Mouse (Mus musculus): ENCODE results near the gene Dpp6.

The Dpp6 gene

DNA sequence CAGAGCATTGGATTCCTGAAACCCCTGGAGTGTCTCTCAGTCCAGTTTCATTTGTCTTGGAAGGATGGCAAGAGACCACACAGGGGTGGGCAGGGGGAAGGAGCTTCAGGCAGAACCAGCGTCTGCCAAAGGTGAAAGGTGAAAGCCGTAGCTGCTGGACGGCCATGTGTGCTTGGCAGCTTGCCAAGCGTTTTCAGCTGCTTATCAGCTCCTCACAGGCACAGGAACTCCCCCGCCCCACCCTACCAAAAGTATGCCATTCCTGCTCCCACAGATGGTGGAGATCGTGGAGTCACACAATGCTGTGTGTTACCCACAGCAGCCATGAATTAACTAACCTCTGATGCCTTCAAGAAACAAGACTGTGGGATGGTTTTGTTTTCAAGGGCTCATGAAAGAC lies 891.2 kb downstream of the Dpp6 start:
- WGBS, result 49% methylated on average over 6 of the region's 6 CpGs

GRCm38 (mm10) chr5:27711461-27712192 lies 894.6 kb downstream of the Dpp6 start:
- 79% methylated on average over 8 of the region's 8 CpGs for WGBS

DNA sequence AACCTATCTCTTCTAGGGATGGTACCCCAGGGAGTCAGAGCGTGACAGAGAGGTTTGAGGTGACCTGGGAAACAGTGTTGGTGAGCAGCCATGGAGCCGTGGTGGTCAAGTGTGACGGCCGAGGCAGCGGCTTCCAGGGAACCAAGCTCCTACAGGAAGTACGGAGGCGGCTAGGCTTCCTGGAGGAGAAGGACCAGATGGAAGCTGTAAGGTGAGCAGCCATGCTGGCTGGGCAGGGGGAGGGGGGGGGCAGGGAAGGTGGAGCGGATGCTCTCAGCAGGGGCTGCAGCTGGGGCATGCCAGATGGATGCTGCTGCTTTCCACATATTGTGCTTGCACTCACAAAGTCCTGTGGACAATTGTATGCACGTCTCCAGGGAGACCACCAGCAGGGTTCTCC lies 897.4 kb downstream of the Dpp6 start:
- WGBS, result 51% methylated on average over 9 of the region's 9 CpGs

GRCm38 (mm10) chr5:27716026-27716425 lies 899.0 kb downstream of the Dpp6 start:
- WGBS, result 44% methylated on average over 4 of the region's 4 CpGs

GRCm38 (mm10) chr5:27719311-27719710 lies 902.3 kb downstream of the Dpp6 start:
- WGBS, result 51% methylated on average over 2 of the region's 2 CpGs

DNA sequence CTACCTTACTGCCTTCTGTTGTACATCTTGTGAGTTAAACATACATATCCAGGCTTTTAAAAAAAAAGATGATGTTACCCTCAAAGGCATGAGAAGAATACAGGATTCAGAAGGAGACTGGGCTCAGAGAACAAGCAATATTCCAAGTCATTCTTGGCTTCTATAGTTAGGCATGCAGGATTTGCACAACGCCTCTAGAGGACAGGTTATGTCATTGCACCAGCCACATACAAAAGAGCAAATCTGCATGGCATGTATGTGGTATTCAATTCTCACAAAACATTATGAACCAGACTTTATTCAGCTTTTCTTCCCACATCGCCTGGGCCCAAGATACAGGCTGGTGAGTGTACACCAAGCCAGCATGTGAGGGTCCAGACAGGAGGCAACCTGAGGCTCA lies 907.5 kb downstream of the Dpp6 start:
- WGBS, result 35% methylated on average over 2 of the region's 2 CpGs

- 24% methylated on average over 5 of the region's 5 CpGs for WGBS
These were observed 913.7 kb downstream of the Dpp6 start for GRCm38 (mm10) chr5:27730666-27731065.

- 65% methylated on average over 1 of the region's 1 CpGs for WGBS
These were observed 914.4 kb downstream of the Dpp6 start for GRCm38 (mm10) chr5:27731392-27731791.

DNA sequence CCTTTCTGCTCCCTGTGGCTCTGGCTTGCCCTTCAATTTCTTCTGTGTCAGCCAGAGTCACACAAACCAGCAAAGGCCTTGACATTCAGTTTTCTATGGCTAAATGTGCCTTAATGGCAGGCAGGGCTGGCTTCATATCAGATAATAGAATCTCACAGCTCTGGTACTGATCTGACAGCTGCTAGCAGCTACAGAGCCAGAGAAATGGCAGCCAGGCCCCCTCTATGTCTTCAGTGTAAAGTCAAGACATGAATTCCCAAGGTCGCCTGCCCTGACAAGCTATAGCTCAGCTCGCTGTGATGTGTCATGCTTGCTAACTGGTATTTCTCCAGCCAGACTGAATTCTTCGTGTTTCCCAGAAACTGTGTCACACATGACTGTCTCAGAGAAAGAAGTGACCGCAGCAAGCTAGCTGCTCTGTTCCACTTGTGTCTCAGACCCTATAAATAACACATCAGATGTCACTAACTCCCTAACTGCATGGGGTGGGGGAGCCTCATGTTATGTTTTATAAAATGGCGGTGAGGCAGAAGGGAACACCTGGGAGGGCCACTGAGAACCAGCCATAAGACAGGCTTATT lies 915.4 kb downstream of the Dpp6 start:
- 41% methylated on average over 5 of the region's 5 CpGs for WGBS

DNA sequence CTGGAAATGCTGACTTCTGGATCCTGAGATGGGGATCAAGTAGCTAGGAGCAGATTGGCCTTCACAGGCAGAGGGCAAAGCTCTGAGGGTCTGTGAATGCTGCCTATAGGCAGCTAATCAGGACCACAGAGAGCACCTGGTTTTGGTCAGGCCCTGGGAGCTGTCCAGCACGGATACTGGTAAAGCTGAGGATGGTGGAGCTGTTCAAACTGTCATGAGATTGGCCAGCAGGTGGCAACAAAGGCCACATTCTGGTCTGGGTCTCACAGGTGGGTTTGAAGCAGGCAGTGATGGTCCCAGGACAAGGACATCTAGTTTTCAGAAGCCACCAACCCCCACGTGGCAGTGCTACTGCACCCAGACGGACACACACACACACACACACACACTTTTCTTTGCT lies 920.2 kb downstream of the Dpp6 start:
- 22% methylated on average over 3 of the region's 3 CpGs for WGBS

GRCm38 (mm10) chr5:27739216-27739615 lies 922.2 kb downstream of the Dpp6 start:
- WGBS, result 70% methylated on average over 6 of the region's 6 CpGs

DNA sequence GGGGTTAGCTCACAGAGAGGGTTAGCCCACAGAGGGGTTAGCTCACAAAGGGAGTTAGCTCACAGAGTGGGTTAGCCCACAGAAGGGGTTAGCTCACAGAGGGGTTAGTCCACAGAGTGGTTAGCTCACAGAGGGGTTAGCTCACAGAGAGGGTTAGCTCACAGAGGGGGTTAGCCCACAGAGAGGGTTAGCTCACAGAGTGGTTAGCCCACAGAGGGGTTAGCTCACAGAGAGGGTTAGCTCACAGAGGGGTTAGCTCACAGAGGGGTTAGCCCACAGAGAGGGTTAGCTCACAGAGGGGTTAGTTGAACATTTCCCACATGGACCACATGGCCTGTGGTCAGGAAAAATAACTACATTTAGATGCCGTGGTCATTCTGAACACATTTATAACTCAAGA lies 927.9 kb downstream of the Dpp6 start:
- 85% methylated on average over 1 of the region's 1 CpGs for WGBS

- 46% methylated on average over 4 of the region's 4 CpGs for WGBS
These were observed 948.8 kb downstream of the Dpp6 start for GRCm38 (mm10) chr5:27765780-27766179.

DNA sequence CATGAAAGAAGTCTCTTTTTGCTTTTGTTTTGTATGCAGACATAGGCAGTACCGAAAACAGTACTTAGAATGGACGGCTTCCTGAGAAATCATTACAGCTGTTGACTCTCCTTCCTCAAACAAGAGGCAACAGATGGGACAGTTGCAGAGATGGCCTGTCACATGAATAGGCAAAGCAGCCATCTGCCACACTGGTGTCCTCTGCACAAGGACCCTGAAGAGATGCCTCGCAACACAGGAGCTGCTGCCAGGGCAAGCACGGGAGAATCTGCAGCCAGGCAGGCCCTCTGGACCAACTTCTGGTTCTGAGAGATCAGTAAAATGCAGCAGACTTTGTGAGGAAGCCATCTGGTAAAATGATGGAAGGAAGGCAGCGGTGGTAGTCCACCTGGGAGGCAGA lies 950.9 kb downstream of the Dpp6 start:
- WGBS, result 62% methylated on average over 5 of the region's 5 CpGs

All from cerebral cortex, adult 2 months (tissue).